Mouse (Mus musculus) spleen, postnatal 10 days (tissue): ENCODE measurements at regions not wholly inside any gene's neighbourhood (a gene's known extent, or its start where the extent isn't known, plus 50 kb on each side); places are given as distances from the start of the nearest gene placed in this dataset.
"Not testable (repeated sequence)": the region's sequence is repeated elsewhere in the genome, so short reads cannot be mapped to it uniquely, and the experiment has no call there.

Experiments used
- DNase-seq, 2 experiments: peaks; one replicate each; pipeline ENCODE4 v3.0.0; 2021 to 2022; ENCODE audit warnings: low spot score in 2 of 2

GRCm38 (mm10) chr2:18617520-18617919 lies 54.7 kb upstream of the Commd3 start:
- DNase-seq: no peak

- peak in 1 of 2 experiments; percentile 31 for DNase-seq
These were observed 62.4 kb upstream of the Commd3 start for GRCm38 (mm10) chr2:18609868-18610185.

GRCm38 (mm10) chr2:18609075-18609867 lies 62.9 kb upstream of the Commd3 start:
- DNase-seq: peak; percentile 30 to 34

GRCm38 (mm10) chr2:18608260-18609074 lies 63.7 kb upstream of the Commd3 start:
- DNase-seq: peak; percentile 59 to 68

GRCm38 (mm10) chr2:18607586-18608259 lies 64.5 kb upstream of the Commd3 start:
- peak; percentile 12 to 48 for DNase-seq

GRCm38 (mm10) chr2:18607088-18607487 lies 65.1 kb upstream of the Commd3 start:
- no peak for DNase-seq

- peak in 1 of 2 experiments; percentile 30 for DNase-seq
These were observed 80.0 kb upstream of the Commd3 start for GRCm38 (mm10) chr2:18592221-18592620.

- no peak for DNase-seq
These were observed 84.0 kb upstream of the Commd3 start for GRCm38 (mm10) chr2:18588232-18588631.

- DNase-seq: no peak
These were observed 84.4 kb upstream of the Commd3 start for GRCm38 (mm10) chr2:18587746-18588231.

GRCm38 (mm10) chr2:18586925-18587724 lies 85.1 kb upstream of the Commd3 start:
- peak; percentile 67 to 80 for DNase-seq

- peak in 1 of 2 experiments; percentile 19 for DNase-seq
These were observed 86.4 kb upstream of the Commd3 start for GRCm38 (mm10) chr2:18585564-18586336.

GRCm38 (mm10) chr2:18558133-18558532 lies 114.1 kb upstream of the Commd3 start:
- no peak for DNase-seq

GRCm38 (mm10) chr2:18547964-18548643 lies 124.1 kb upstream of the Commd3 start:
- no peak for DNase-seq

GRCm38 (mm10) chr2:18524387-18524786 lies 131.8 kb upstream of the Dnajc1 start:
- DNase-seq: no peak

- DNase-seq: no peak
These were observed 131.3 kb upstream of the Dnajc1 start for GRCm38 (mm10) chr2:18523911-18524310.

GRCm38 (mm10) chr2:18513435-18513834 lies 120.8 kb upstream of the Dnajc1 start:
- no peak for DNase-seq

- DNase-seq: no peak
These were observed 116.7 kb upstream of the Dnajc1 start for GRCm38 (mm10) chr2:18509317-18509716.

- DNase-seq: no peak
These were observed 80.7 kb upstream of the Dnajc1 start for GRCm38 (mm10) chr2:18473361-18473771.

GRCm38 (mm10) chr2:18460901-18461300 lies 68.3 kb upstream of the Dnajc1 start:
- no peak for DNase-seq

- not testable (repeated sequence) for DNase-seq
These were observed 67.7 kb upstream of the Dnajc1 start for GRCm38 (mm10) chr2:18460281-18460680.
